Mouse (Mus musculus) ES-Bruce4 (cell line): Measurements from ENCODE around the gene Tbl3.
A peak's percentile ranks its signal among the peaks of the same experiment; 100 is the strongest.

Experiments
- CTCF ChIP-seq: IDR thresholded peaks from one replicate; pipeline ENCODE4 v1.8.1; 2011; ENCODE audit warnings: low read depth, low read length
- EP300 ChIP-seq: IDR thresholded peaks from 2 replicates; pipeline ENCODE4 v1.6.1; 2011; ENCODE audit warnings: low read depth, low read length; ENCODE audit not compliant: insufficient read depth
- POLR2A ChIP-seq: IDR thresholded peaks from one replicate; pipeline ENCODE4 v1.8.1; 2011; ENCODE audit warnings: low read length; ENCODE audit not compliant: insufficient read depth

- TF ChIP-seq EP300 (no peak), CTCF (peak; percentile 98), POLR2A (no peak)
Observed at GRCm38 (mm10) chr17:24653967-24654710, 53.3 kb downstream of the Tbl3 start.
